Mouse (Mus musculus): Measurements from ENCODE around the gene Pear1. TPM values are rescaled to one million over a fixed set of nuclear protein-coding genes. Genes with fewer than 3 reads are reported as not detected.
A peak's percentile ranks its signal among the peaks of the same experiment; 100 is the strongest.

The Pear1 gene
- polyA plus RNA-seq, 1 experiment = 21.1 TPM

DNA sequence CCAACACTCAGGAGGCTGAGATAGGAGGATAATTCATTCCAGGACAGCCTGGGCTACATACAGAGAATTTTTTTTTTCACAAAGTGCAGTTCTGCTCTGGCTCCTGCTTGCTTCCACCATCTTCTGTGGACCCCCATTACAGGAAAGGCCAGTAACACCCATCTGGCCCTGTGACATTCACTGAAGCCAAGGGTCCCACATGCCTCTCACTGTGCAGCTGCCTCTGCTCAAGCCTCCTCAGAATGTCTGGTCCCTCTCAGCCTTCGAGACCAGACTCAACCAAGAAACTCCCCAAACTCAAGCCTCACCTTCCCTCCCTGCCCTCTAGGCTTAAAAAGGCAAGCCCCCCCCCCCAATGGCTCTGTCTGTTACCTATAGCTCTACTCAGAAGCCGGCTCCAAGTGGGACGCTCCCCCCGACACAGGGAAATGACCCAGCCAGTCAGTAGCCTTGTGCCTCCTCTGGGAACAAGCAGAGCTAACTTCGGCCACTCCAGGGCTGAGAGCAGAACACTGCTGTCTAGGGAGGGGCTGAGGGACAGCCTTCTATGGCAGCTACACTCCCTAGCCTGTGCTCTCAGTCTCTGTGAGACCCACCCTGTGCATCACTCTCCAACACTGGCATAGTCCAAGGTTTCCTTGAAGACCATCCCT lies 58.3 kb downstream of the Pear1 start:
- no peak for DNase-seq (ENCODE audit: low spot score)

DNA sequence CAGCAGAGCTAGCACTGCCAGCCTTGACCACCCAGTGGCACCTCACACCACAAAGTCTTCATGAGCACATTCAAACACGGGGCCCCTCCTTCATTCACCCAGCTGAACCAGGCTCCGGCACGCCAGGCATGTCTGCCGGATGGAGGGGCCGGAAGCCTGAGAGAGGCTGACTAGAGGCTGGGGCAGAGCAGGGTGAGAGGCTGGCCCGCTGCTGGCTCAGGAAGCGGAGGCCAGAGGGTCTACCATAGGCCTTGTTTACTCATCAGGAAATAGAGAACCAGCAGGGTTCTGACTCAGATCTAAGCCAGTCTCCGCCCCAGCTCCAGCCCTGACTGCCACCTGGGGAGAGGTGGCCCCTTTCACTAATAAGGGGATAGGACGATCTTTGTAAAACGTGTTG lies 59.0 kb downstream of the Pear1 start:
- no peak for DNase-seq (ENCODE audit: low spot score)

DNA sequence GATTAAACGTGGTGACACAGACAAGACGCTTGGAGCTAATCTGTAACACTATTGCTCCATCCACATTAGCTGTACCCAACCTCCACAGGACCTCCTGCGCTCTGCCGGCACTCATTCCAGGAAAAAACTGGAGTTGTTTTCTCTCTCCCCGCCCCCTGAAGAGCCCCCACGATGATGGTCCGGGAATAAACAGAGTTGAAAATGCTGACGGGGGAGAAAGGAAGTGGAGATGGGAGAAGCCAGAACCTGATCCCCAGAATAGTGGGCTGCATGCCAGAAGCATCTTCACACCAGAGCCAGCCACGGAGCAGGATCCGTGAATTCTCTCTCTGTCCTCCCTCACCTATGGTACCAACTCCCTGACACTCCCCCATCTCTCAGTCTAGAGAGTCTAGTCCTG lies 59.6 kb downstream of the Pear1 start:
- no peak for DNase-seq (ENCODE audit: low spot score)

DNA sequence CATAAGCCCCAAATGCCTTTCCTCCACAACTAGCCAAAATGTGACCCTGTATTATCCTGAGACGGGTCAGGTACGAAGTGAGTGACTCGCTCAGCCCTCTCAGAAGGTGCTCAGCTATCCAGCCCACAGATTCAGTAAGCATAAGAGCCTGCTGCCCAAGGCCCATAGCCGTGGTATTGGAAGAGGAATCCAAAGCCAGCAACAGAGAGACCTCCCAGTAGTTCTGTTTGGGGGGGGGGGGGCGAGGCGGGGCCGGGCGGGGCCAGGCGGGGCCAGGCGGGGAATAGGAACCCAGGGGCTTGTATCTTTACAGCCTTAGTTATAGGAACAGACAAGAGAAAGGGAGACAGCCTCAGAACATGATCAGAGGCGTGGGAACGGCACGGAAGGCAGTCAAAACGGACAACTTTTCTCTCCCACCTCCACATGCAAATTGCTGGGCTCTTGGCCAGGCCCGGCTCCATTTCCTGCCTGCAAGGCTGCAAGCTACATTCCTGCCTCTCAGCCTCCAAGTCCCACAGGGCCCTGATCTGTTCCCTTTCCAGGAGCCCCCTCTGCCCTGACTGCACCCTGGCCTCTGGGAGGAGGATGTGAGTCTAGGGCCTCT lies 60.3 kb downstream of the Pear1 start:
- DNase-seq (ENCODE audit: low spot score) = no peak

DNA sequence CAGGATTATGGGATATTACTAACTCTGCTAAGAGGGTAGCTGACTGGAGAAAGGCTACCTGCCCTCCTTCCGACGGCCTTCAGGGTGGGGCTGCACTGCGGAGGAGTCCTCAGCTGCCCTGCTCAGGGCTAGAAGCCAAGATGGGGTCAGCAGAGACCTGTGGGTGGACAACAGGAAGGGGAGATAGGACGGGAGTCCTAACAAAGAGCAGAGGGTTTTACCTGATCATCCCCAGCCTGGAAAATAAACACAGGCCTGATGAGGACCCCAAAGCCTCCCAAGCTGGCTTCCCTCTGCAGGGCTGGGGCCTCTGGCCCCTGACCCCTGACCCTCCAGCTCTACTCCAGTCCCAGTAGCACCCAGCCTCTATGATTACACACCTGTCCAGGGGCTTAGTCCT lies 60.9 kb downstream of the Pear1 start:
- no peak for DNase-seq (ENCODE audit: low spot score)

DNA sequence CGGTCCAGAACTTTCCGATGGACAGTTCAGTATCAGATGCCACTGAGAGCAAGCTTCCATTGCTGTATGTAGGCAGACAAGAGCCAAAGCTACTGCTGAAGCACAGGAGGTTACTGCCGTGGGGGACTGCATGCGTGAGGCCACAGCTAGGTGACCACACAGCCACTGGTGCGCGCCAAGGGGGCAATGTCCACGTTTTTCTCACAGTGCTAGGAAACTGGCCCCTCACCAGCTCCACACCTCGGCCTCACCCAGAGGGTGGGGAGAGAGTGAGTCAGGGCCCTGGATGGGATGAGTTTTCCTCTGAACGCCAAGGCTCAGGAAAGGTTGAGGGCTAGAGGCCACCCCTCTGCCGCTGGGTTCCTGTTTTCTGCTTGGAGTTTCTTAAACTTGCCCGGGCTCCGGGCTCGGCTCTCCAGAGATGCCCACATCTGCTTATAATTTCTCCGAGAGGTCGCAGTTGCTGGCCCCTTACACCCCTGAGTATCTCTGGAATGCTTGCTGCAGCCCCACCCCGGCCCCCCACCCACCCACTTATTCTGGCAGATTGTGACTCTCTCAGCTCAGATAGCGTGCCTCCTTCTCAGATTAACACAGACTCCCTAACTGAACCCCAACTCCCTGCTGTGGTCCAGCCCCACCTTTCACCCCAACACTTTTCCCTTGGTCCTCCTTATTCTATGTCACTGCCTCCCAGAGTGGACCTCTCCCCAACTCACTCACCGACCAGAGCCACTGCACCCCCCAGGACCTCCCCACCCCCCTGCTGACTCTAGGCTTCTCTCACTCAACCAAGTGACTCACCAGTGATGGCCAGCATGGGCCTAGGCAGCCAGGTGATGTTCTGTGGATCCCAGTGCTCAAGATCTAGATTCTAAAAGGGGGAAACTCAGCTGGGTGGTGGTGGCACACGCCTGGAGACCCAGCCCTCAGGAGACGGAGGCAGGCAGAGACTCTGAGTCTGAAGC lies 62.4 kb downstream of the Pear1 start:
- DNase-seq (ENCODE audit: low spot score) = no peak

DNA sequence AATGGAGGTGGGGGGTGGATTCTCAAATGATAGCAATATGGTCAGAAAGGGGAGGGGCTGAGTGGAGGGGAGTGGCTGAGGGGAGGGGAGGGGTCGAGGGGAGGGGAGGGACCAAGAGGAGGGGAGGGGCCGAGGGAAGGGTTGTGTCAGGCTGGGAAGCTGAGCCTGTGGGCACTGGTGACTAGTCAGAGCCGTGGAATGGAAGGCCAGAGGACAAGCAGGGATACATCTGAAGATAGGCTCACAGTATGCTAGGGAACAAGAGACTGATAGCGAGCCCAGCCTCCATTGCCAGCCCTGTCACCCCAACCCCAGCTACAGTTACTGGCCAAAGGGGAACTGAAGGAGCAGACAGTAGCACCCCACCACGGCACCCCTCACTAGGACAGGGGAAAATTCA lies 65.5 kb downstream of the Pear1 start:
- DNase-seq (ENCODE audit: low spot score) = no peak

DNA sequence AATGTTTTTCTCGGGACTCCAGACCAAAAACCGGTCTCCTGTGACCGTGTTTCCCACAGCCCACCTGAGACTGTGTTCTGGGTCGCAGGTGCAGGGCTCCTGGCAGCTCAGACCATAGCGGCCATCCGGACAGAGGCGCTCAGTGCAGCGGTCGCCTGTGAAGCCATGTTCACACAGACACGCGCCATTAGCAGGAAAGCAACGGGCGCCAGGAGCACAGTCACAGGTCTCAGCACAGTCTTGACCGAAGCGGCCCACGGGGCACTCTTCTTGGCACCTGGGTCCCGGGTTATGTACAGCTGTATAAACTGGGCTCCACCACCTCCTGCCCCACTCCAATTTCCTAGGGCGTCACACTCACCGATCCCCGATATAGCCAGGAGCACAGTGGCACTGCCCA lies 67.6 kb downstream of the Pear1 start:
- DNase-seq (ENCODE audit: low spot score) = no peak

DNA sequence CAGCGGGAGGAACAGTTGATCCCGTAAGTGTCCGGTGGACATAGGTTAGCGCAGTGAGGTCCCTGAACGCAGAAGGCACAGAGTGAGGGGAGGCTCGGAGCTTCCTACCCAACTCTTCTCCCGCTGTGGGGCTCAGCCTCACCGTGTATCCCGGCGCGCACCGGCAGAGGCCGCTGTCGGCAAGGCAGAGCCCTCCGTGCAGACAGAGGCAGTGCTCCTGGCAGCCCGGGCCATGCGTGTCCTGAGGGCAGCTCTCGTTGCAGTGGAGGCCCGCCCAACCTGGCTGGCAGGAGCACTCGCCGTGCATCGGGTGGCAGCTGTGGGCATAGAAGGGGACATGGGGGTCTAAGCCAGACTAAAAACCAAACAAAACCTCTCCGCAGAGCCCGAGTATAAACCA lies 68.1 kb downstream of the Pear1 start:
- peak; percentile 84 for DNase-seq (ENCODE audit: low spot score)

DNA sequence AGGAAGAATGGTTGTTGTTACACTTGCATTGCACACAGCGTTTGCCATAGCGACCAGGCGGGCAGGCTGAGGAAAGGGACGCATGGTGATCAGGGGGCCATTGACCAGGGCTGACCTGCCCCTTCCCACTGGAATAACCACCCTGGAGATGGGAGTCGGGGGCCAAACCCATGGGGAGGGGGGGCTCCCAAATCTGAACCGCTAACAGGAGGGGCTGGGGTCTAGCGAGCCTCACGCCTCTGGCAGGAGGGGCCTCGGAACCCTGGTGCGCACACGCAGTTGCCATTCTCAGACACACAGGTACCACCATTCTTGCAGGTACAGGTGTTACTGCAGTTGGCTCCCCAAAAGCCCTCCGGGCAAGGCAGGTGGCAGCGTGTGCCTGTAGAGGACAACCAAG lies 70.3 kb downstream of the Pear1 start:
- no peak for DNase-seq (ENCODE audit: low spot score)

DNA sequence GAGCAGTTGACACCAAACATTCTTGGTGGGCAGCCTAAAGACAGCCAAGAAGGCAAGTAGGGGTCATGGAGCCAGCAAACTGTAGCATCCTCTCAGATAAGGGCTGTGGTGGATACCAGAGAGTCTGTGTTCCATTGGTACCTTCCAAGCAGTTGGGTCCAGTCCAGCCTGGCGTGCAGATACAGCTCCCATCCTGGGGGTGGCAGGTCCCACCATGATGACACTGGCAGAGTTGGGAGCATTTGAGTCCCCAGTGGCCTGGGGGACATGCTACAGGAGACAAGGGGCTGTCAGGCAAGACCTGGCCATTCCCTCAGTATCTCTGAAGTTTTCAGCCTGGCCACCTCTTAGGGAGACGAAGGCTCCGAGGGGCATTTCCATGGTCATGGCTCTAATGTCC lies 71.5 kb downstream of the Pear1 start:
- DNase-seq (ENCODE audit: low spot score) = no peak

DNA sequence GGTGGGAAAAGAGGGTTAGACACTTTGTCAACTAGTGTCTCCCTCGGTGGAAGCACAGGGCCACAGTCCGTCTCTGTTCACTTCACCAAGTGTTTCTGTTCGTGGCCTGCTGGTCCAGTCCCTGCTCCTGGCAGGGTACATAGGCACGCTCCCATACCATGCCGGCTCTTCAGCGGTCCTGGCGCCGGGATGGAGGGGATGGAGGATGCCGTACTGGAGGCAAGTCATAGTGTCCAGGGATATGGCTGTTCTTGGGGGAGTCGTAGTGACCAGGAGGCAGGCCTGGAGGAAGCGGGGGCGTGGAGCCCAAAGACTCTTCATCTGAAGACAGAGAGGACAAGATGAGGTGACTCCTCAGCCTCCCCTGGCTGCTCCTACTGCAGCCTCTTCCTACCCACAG lies 74.1 kb downstream of the Pear1 start:
- no peak for DNase-seq (ENCODE audit: low spot score)

DNA sequence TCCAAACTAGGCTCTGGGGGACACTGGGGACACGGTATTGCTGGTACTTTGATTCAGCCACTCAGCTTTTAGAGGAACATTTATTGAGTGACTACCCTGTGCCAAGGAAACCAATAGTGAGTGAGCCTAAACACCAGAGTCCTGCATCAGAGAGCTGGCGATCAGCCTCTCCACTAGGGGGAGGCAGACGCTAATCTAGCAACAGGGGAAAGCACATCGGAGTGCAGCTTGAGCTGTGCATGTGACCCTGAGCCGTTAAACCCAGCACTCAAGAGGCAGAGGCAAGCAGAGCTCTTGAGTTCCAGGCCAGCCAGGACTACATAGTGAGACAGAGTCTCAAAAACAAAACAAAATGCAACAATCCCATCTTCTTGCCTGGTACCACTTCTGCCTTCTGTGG lies 75.1 kb downstream of the Pear1 start:
- no peak for DNase-seq (ENCODE audit: low spot score)

DNA sequence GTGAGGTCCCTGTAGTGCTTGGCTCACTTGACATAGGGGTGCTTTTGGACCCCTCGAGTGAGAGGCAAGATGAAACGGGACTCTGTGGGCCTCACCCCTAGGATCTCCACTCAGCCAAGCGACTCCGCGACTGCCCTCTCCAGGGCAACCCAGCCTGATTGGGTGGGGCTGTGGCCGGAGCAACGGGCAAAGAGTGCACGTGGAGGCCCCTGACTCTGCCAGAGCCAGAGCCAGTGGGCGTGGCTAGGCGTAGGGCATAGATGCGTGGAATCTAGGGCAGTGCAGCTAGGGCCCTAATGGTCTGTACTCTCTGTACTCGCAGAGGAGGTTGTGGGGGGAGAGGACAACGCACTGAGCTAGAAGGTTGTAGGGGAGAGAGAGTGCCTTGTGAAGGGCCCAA lies 75.7 kb downstream of the Pear1 start, which contains the start of gene Lrrc71:
Gene Lrrc71, minus strand, starts transcription at position 195 of the 400 bp plus-strand sequence.
- no peak for DNase-seq (ENCODE audit: low spot score)

DNA sequence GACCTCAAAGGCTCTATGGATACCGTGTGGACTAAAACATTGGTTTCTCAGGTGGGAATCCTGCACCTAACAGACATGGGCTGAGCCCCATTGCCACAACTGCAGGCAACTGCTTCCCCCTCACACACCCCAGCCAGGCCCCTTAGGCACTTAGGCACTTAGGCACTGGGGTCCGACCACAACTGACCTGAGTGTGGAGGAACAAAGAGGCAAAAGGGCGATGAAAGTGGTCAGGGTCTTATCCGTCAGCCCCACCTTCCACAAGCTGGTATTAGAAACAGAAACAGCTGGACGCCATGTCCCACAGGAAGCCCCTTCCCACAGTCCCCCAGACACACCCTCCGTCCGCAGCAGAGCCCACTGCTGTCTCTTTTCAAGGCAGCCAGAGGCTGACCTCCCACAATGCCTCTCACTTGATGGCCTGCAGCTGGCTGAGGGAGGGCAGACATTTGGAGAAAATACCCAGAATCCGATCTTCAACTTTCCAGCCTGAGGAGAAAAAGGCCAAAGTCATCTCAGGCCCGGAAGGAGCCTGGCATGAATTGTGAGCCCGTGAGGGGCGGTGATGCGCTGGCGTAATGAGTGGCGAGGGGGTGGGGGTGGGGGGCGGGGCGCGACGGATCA lies 79.0 kb downstream of the Pear1 start:
- DNase-seq (ENCODE audit: low spot score) = no peak

DNA sequence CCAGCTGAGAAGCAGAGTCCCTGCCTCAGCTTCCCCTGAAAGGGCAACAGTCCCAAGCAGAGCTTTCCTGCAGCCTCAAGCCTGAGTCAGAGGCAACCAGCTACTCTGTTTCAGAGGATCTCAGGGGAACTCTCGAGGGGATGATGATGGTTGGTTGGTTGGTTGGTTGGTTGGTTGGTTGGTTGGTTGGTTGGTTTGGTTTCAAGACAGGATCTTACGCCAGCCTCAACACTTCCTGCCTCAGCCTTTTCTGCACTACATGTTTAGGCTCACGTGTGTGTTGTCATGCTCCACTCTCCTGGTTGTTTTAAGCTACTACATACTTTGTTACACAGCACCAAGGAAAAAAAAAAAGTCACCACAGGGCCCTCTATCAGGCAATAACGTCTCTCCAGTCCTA lies 80.2 kb downstream of the Pear1 start:
- DNase-seq (ENCODE audit: low spot score) = no peak

DNA sequence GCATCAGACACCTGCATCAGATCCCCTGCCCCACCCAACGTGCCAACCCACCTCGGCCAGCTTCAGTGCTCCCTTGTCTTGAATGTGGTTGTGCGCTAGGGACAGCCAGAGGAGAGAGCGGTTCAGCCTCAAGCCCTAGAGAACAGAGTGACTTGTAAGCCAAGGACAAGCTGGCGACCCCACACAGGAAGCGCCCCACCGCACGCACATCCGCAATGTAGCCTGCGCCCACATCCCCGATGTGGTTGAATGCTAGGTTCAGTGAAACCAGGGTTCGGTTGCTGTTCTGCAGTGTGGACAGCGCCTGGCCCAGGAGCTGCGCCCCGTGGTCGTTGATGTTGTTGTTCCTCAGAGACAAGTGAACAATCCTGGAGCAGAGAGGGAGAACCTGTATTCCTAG lies 81.4 kb downstream of the Pear1 start:
- DNase-seq (ENCODE audit: low spot score) = no peak

DNA sequence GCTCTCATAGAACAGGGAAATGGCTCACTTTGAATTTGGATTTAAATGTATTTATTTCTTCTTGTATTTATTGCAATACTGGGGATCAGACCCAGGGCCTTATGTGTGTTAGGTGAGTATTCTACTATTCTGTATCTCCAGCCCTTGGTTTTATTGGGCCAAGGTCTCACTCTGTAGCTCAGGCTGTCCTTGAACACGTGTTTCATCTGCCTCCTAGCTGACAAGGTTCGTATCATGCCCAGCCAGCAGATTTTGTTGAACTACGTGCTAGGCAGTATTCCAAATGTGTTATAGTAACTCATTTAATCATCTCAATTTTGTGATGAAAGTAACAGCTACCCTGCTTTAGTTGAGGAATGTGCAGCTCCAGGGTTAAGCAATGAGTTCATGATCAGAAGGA lies 82.1 kb downstream of the Pear1 start:
- DNase-seq (ENCODE audit: low spot score) = no peak

DNA sequence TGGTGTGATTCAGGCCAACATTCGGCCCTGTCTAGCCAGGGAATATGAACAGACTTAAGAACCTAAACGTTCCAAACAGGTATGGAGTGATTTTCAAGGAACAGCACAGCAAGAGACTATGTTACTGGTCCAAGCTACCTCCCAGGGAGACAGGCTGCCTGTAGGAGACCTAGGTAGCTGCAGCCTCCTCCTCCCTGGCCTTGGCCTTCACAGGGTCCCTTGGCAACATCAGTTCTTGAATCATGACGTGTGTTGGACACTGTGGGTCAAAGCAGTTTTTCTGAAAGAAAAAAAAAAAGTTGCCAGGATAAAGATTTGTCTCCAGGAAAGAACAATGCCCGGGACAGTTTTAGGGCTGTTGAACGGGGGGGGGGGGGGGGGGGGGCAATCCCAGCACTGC lies 85.2 kb downstream of the Pear1 start:
- no peak for DNase-seq (ENCODE audit: low spot score)

DNA sequence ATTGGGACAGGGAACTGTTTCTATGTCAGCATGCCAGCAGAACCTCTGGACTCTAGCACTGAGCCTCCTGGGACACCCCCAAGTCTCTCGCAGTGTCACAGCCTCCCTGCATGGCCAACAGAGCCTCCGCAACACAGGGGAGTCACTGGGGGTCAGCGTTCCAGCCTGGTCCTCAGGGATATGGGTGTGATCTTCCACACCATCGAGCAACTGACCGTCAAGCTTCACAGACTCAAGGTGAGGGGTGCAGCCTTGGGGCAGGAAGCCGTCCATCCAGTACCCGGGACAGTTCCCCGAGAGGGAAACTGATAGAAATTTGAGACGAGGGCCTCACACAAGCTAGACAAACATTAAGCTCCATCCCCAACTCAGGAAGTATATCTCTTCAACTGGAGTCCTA lies 88.8 kb downstream of the Pear1 start:
- DNase-seq (ENCODE audit: low spot score) = no peak

DNA sequence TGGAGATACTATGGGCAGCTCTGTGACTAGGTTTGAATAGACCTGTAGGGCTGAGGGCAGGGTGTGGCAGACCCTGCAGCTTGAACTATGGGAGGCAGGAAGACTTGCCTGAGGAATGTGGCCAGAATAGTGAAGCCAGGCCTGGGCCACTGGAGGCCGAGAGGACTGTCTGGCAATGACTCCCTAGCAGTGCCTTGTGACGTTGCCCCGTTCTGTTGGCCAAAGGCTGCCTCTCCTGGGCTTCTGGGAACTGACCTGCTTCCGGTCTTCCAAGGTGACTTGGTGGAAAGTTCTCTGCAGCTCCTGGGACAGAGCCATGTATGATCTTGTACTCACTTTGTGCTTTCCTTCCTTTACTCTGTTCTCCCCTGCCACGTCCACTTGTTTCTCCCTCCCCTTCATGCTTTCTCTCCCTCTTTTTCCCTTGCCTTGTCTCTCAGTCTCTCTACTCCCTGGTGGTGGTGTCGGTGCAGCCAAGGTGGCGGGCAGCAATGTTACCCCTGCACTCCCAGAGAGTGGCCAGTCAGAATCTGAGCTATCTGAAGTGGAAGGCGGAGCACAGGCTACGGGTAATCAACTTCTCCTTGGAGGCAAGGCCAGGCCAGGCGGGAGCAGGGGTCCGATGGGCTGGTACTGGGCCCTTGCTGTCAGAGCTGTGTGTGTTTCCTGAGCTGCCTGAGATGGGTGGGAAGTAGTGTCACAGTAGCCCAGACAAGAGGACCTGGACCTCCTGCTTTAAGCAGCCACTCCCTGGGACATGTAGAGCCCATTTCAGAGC lies 89.9 kb downstream of the Pear1 start:
- DNase-seq (ENCODE audit: low spot score) = no peak

DNA sequence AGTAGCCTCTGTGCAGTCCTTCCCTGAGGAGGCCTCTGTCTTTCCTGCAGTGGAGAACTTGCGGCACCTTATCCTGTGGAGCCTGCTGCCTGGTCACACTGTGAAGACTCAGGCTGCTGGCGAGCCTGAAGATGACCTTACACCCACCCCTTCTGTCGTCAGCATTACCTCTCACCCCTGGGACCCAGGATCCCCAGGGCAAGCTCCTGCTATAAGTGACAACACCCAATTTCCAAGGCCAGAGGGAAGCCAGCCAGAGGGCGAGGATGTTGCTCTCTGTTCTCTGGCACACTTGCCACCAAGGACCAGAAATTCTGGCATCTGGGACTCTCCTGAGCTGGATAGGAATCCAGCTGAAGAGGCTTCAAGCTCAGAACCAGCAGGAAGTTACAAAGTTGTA lies 91.0 kb downstream of the Pear1 start:
- DNase-seq (ENCODE audit: low spot score) = no peak

Data from urinary bladder, adult 2 months (tissue).